Mouse (Mus musculus) cerebellum, adult 2 months (tissue): ENCODE results near the gene Aagab.

ENCODE experiments used
- CTCF ChIP-seq: fragments of 200-500 bp; IDR thresholded peaks from 2 replicates; pipeline ENCODE4 v1.5.1; 2011; ENCODE audit warnings: low read depth, mild to moderate bottlenecking, control low read depth, low read length, moderate library complexity, borderline replicate concordance; ENCODE audit not compliant: insufficient read depth
- POLR2A ChIP-seq: fragments of 200-500 bp; IDR thresholded peaks from 2 replicates; pipeline ENCODE4 v1.6.1; 2011; ENCODE audit warnings: low read length, control low read depth, borderline replicate concordance; ENCODE audit not compliant: insufficient read depth

GRCm38 (mm10) chr9:63561931-63562330 lies 40.5 kb upstream of the Aagab start:
- TF ChIP-seq CTCF (no peak), POLR2A (no peak)
